Mouse (Mus musculus) common myeloid progenitor, adult 5-6 weeks (primary cell): ENCODE data around the gene Ptprk. TPM values are rescaled to one million over a fixed set of nuclear protein-coding genes. Genes with fewer than 3 reads are reported as not detected.
A peak's percentile ranks its signal among the peaks of the same experiment; 100 is the strongest.

Experiments used
- ATAC-seq: replicated peaks from 2 replicates; pipeline ENCODE4 v1.8.0; 2016; ENCODE audit warnings: low read depth, mild to moderate bottlenecking, moderate TSS enrichment, inconsistent platforms; ENCODE audit not compliant: poor library complexity, severe bottlenecking
- total RNA-seq: library from RNA; stranded (forward); fragments of 200-1000, 187-1606 nt; gene quantifications from 2 replicates; pipeline ENCODE4 v1.2.3, GENCODE M21; 2017

Ptprk gene
- 0.73 and 1.5 TPM in 2 replicates for total RNA-seq

GRCm38 (mm10) chr10:28074653-28075451 is at the start of gene Ptprk:
Ptprk (plus strand) TSS chr10:28074820.
- ATAC-seq, result peak; percentile 93

- no peak for ATAC-seq
These were observed 46.8 kb upstream of the Ptprk start for GRCm38 (mm10) chr10:28027791-28028190.

GRCm38 (mm10) chr10:28036456-28036855 is 38.2 kb upstream of the Ptprk start:
- ATAC-seq, result no peak

GRCm38 (mm10) chr10:28054764-28055163 is 19.9 kb upstream of the Ptprk start:
- no peak for ATAC-seq

GRCm38 (mm10) chr10:28059222-28059621 is 15.4 kb upstream of the Ptprk start:
- ATAC-seq, result no peak

- no peak for ATAC-seq
These were observed 6.6 kb upstream of the Ptprk start for GRCm38 (mm10) chr10:28067997-28068396.

- no peak; the same call in 1 of the 2 replicates for ATAC-seq
These were observed 498 bp upstream of the Ptprk start for GRCm38 (mm10) chr10:28073991-28074652.

- no peak; the same call in 1 of the 2 replicates for ATAC-seq
These were observed 943 bp downstream of the Ptprk start for GRCm38 (mm10) chr10:28075491-28076035.

- ATAC-seq, result no peak
These were observed 1.6 kb downstream of the Ptprk start for GRCm38 (mm10) chr10:28076036-28076855.

- no peak for ATAC-seq
These were observed 3.6 kb downstream of the Ptprk start for GRCm38 (mm10) chr10:28078270-28078669.

- ATAC-seq, result no peak
These were observed 6.6 kb downstream of the Ptprk start for GRCm38 (mm10) chr10:28081221-28081620.

GRCm38 (mm10) chr10:28083183-28083582 is 8.6 kb downstream of the Ptprk start:
- ATAC-seq, result no peak

GRCm38 (mm10) chr10:28083625-28084024 is 9.0 kb downstream of the Ptprk start:
- no peak for ATAC-seq

GRCm38 (mm10) chr10:28087341-28087740 is 12.7 kb downstream of the Ptprk start:
- no peak for ATAC-seq

GRCm38 (mm10) chr10:28087749-28088148 is 13.1 kb downstream of the Ptprk start:
- ATAC-seq, result no peak

GRCm38 (mm10) chr10:28096007-28096406 is 21.4 kb downstream of the Ptprk start:
- no peak for ATAC-seq

GRCm38 (mm10) chr10:28097637-28098036 is 23.0 kb downstream of the Ptprk start:
- no peak for ATAC-seq

- ATAC-seq, result no peak
These were observed 24.3 kb downstream of the Ptprk start for GRCm38 (mm10) chr10:28098923-28099322.

- ATAC-seq, result no peak
These were observed 28.8 kb downstream of the Ptprk start for GRCm38 (mm10) chr10:28103406-28103906.

- ATAC-seq, result no peak
These were observed 29.3 kb downstream of the Ptprk start for GRCm38 (mm10) chr10:28103924-28104323.
